Mouse (Mus musculus) CH12.LX (cell line): ENCODE data around the gene Fam213b. TPM values are rescaled to one million over a fixed set of nuclear protein-coding genes. Genes with fewer than 3 reads are reported as not detected.

Source experiments
- DNase-seq: peaks from one replicate; pipeline ENCODE4 v3.0.0-alpha.2; 2013; ENCODE audit errors: extremely low read depth
- H3K27ac ChIP-seq: 2 replicates; pipeline ENCODE4 v1.5.1; 2012; ENCODE audit warnings: low read depth, mild to moderate bottlenecking, control low read depth, moderate library complexity; ENCODE audit not compliant: insufficient read depth
- H3K27me3 ChIP-seq: replicated peaks from 2 replicates; pipeline ENCODE3; 2012; ENCODE audit warnings: inconsistent platforms
- H3K36me3 ChIP-seq, 2 experiments: replicated peaks in 1 of 2; 2 replicates each; pipeline versions ENCODE3 to v1.6.1; 2012; ENCODE audit warnings: inconsistent platforms in 1 of 2, low read length in 1 of 2, mild to moderate bottlenecking in 1 of 2, mixed read lengths in 1 of 2, moderate library complexity in 1 of 2; ENCODE audit not compliant: control insufficient read depth in 1 of 2, insufficient read depth in 1 of 2
- H3K4me1 ChIP-seq, 2 experiments: 2 replicates each; pipeline ENCODE4 v1.6.1; 2012; ENCODE audit warnings: inconsistent platforms in 1 of 2, moderate library complexity in 1 of 2; ENCODE audit not compliant: insufficient read depth in 2 of 2, control insufficient read depth in 1 of 2
- H3K4me2 ChIP-seq: 2 replicates; pipeline ENCODE4 v1.6.1; 2012; ENCODE audit warnings: low read depth, mild to moderate bottlenecking, control low read depth; ENCODE audit not compliant: poor library complexity, insufficient read depth, severe bottlenecking
- H3K4me3 ChIP-seq, 3 experiments: fragments of 150-350 bp in 1 of 3; sonication (generic) in 1 of 3; replicated peaks in 1 of 3; 2 replicates each; pipeline versions ENCODE3 to v1.5.1; 2011 to 2012; ENCODE audit warnings: low read depth in 2 of 3, low read length in 2 of 3, mild to moderate bottlenecking in 2 of 3, moderate library complexity in 2 of 3, control low read depth in 1 of 3, improper control_type of control experiment in 1 of 3, inconsistent platforms in 1 of 3, mixed read lengths in 1 of 3; ENCODE audit not compliant: poor library complexity in 1 of 3
- H3K79me2 ChIP-seq: replicated peaks from 2 replicates; pipeline ENCODE4 v1.6.1; 2012; ENCODE audit warnings: mild to moderate bottlenecking, moderate library complexity; ENCODE audit not compliant: control insufficient read depth, poor library complexity, insufficient read depth, severe bottlenecking; ENCODE audit errors: extremely low read depth
- H3K9ac ChIP-seq: 2 replicates; pipeline ENCODE4 v1.6.1; 2012; ENCODE audit warnings: low read depth, mild to moderate bottlenecking, control low read depth, moderate library complexity; ENCODE audit not compliant: insufficient read depth
- H3K9me3 ChIP-seq: replicated peaks from 2 replicates; pipeline ENCODE3; 2012; ENCODE audit warnings: low read length, inconsistent platforms, mixed read lengths
- CHD1 ChIP-seq: IDR thresholded peaks from 2 replicates; pipeline ENCODE4 v1.6.1; 2012; ENCODE audit warnings: low read depth, low read length, improper control_type of control experiment, inconsistent platforms
- CHD2 ChIP-seq: IDR thresholded peaks from 2 replicates; pipeline ENCODE4 v1.6.1; 2011; ENCODE audit warnings: low read length, improper control_type of control experiment
- ELF1 ChIP-seq: IDR thresholded peaks from 2 replicates; pipeline ENCODE4 v1.6.1; 2014; ENCODE audit warnings: low read depth, mild to moderate bottlenecking, inconsistent platforms, low read length, improper control_type of control experiment
- GABPA ChIP-seq: IDR thresholded peaks from 2 replicates; pipeline ENCODE4 v1.6.1; 2012; ENCODE audit warnings: low read depth, low read length, improper control_type of control experiment, inconsistent platforms; ENCODE audit not compliant: insufficient replicate concordance
- HCFC1 ChIP-seq: IDR thresholded peaks from 2 replicates; pipeline ENCODE4 v1.6.1; 2012; ENCODE audit warnings: low read depth, mild to moderate bottlenecking, inconsistent platforms, low read length, improper control_type of control experiment
- KAT2A ChIP-seq: IDR thresholded peaks from 2 replicates; pipeline ENCODE4 v1.6.1; 2012; ENCODE audit warnings: low read length, improper control_type of control experiment, inconsistent platforms; ENCODE audit not compliant: insufficient replicate concordance
- MEF2A ChIP-seq: IDR thresholded peaks from 2 replicates; pipeline ENCODE4 v1.6.1; 2014; ENCODE audit warnings: low read depth, mild to moderate bottlenecking, inconsistent platforms, low read length, improper control_type of control experiment, borderline replicate concordance
- PAX5 ChIP-seq: IDR thresholded peaks from 2 replicates; pipeline ENCODE4 v1.6.1; 2012; ENCODE audit warnings: low read length, inconsistent platforms, mixed read lengths
- POLR2AphosphoS2 ChIP-seq: IDR thresholded peaks from 2 replicates; pipeline ENCODE4 v1.6.1; 2011; ENCODE audit warnings: low read depth, low read length, improper control_type of control experiment
- RAD21 ChIP-seq: IDR thresholded peaks from 2 replicates; pipeline ENCODE4 v1.6.1; 2011; ENCODE audit warnings: low read depth, mild to moderate bottlenecking, low read length, improper control_type of control experiment, moderate library complexity
- RCOR1 ChIP-seq: conservative IDR thresholded peaks from 2 replicates; pipeline ENCODE4 v1.6.1; 2012; ENCODE audit warnings: low read depth, mild to moderate bottlenecking, inconsistent platforms, low read length, improper control_type of control experiment
- SIN3A ChIP-seq: IDR thresholded peaks from 2 replicates; pipeline ENCODE4 v1.6.1; 2012; ENCODE audit warnings: low read length, improper control_type of control experiment, inconsistent platforms
- TBP ChIP-seq: conservative IDR thresholded peaks from 2 replicates; pipeline ENCODE4 v1.6.1; 2011; ENCODE audit warnings: low read depth, low read length, improper control_type of control experiment
- TCF12 ChIP-seq: IDR thresholded peaks from 2 replicates; pipeline ENCODE4 v1.6.1; 2014; ENCODE audit warnings: low read depth, mild to moderate bottlenecking, inconsistent platforms, low read length, improper control_type of control experiment
- ZC3H11A ChIP-seq: IDR thresholded peaks from 2 replicates; pipeline ENCODE4 v1.6.1; 2012; ENCODE audit warnings: low read depth, mild to moderate bottlenecking, inconsistent platforms, low read length, improper control_type of control experiment
- ZKSCAN1 ChIP-seq: IDR thresholded peaks from 2 replicates; pipeline ENCODE4 v1.6.1; 2012; ENCODE audit warnings: low read depth, inconsistent platforms, low read length, improper control_type of control experiment, borderline replicate concordance
- dilution Hi-C: fragments of 300-500 bp; cut with MboI; formaldehyde crosslinking; loops from 2 replicates; pipeline ENCODE4 v1.14.3; 2020; ENCODE audit warnings: low sequenced_read_pairs; ENCODE audit not compliant: extremely low pct_unique_long_range_greater_than_20kb, extremely low pct_ligation_motif_present
- in situ Hi-C: fragments of 300-500 bp; cut with MboI; formaldehyde crosslinking; loops from 3 replicates; pipeline ENCODE4 v1.14.3; 2019; ENCODE audit warnings: low sequenced_read_pairs, low pct_ligation_motif_present, low pct_unique_long_range_greater_than_20kb, mixed read lengths
- polyA plus RNA-seq: library from polyadenylated mRNA; unstranded; fragments of >175 nt; gene quantifications from 2 replicates; pipeline ENCODE4 v1.2.1, GENCODE M21; 2012; ENCODE audit warnings: low read depth; ENCODE audit not compliant: insufficient read length
- total RNA-seq, 2 experiments: library from RNA; depleted of rRNA; stranded (reverse); fragments of 300-350 nt in 1 of 2; fragments of >200 nt in 1 of 2; gene quantifications; 2 replicates each; pipeline ENCODE4 v1.2.3; 2012 to 2014

Fam213b gene
- total and polyA plus RNA-seq, 3 experiments: 5.5 to 49.8 (median 6.1) TPM

DNA sequence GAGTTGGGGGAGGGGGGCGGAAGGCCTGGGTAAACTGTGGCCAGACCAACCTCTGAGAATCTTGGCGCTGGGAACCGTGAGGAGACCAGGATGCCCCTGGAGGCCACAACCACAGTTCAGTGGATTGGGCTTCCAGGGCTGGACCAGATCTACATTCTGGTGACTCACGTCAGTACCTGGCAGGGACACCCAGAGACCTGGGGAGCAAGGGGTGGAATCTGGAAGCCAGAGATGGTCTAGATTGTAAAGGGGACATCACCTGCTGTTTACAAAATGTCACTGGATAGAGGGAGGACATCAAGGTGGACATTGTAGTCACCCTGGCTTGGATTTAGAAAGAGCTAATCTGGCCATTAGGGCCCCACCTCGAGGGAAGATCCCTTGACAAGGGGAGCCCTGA, 3.4 kb downstream of the Fam213b start:
- Histone ChIP-seq H3K4me2 (no peak overlapping the region), H3K79me2 (no peaks in the 10 kb centered on the region), H3K36me3 (no peaks in the 10 kb centered on the region), H3K9me3 (no peaks in the 10 kb centered on the region), H3K27me3 (peaks cover 5% of the 10 kb centered on the region), H3K4me3 (no peak overlapping the region), H3K9ac (no peak overlapping the region), H3K4me1 (peaks cover 12 to 20% of the 10 kb centered on the region in 2 experiments), H3K27ac (no peak overlapping the region)
- dilution Hi-C loops: loop anchor here (25.0 kb wide), 1 partner anchor 142 kb away; no protein-coding TSS in a partner anchor
- TF ChIP-seq TBP (no peak), KAT2A (no peak), CHD1 (no peak), RAD21 (no peak)
- in situ Hi-C loops: no loop called here
- no peak for DNase-seq

DNA sequence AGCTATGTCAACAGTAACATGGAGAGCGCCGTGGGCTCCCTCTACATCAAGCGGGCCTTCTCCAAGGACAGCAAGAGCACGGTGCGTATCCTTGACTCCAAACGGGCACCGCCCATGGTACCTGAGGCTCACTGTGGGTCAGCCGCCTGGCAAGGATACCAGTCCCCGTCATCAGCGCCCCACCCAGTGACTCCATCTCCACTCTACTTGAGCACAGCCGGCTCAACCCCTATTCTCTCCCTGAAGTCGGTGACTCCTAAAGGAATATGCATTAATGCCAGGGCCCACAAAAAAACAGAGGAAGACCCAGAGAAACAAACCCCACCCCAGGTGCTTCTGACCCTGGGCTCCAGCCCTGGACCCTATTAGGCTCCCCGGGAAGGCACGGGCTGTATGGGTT, 8.0 kb downstream of the Fam213b start:
- no peaks in the 10 kb centered on the region for H3K36me3 ChIP-seq
- no peak for DNase-seq
- TF ChIP-seq ZC3H11A: no peak
- TF ChIP-seq ZKSCAN1: no peak
- no peak for TF ChIP-seq SIN3A
- TF ChIP-seq POLR2AphosphoS2: no peak
- no peak for TF ChIP-seq HCFC1
- TF ChIP-seq RCOR1: no peak
- no peak for TF ChIP-seq MEF2A
- TF ChIP-seq GABPA: no peak
- no peak for TF ChIP-seq PAX5
- TF ChIP-seq ELF1: no peak
- TF ChIP-seq CHD2: no peak
- TF ChIP-seq TCF12: no peak
- H3K9me3 ChIP-seq: no peaks in the 10 kb centered on the region
- H3K4me1 ChIP-seq: peaks cover 0 to 6% of the 10 kb centered on the region in 2 experiments; a peak in 3 of 4 replicates
- dilution Hi-C loops (loop anchor here (25.0 kb wide), 1 partner anchor 146 kb away; no protein-coding TSS in a partner anchor), in situ Hi-C loops (no loop called here)
- H3K4me3 ChIP-seq: no peak overlapping the region
- no peaks in the 10 kb centered on the region for H3K79me2 ChIP-seq
- no peak overlapping the region for H3K4me2 ChIP-seq
- H3K9ac ChIP-seq: no peak overlapping the region
- H3K27me3 ChIP-seq: peaks cover 11% of the 10 kb centered on the region
- no peak overlapping the region for H3K27ac ChIP-seq
